Mouse (Mus musculus) gastrocnemius, postnatal 4 days (tissue): Measurements from ENCODE around the gene Fcho2. TPM values are rescaled to one million over a fixed set of nuclear protein-coding genes. Genes with fewer than 3 reads are reported as not detected.
A peak's percentile ranks its signal among the peaks of the same experiment; 100 is the strongest.
"Not testable (repeated sequence)": the region's sequence is repeated elsewhere in the genome, so short reads cannot be mapped to it uniquely, and the experiment has no call there.

ENCODE experiments used
- DNase-seq, 2 experiments: peaks; one replicate each; pipeline ENCODE4 v3.0.0; 2021 to 2022; ENCODE audit warnings: low spot score in 2 of 2, mixed read lengths in 2 of 2
- long read RNA-seq, 2 experiments: library from polyadenylated mRNA; stranded (forward); transcript quantifications; one replicate each; pipeline ENCODE4 v2.0.0; 2021
- total RNA-seq, 2 experiments: library from RNA; stranded (reverse); gene quantifications; 2 replicates each; pipeline ENCODE4 v1.2.3; 2021

Fcho2 gene
- total RNA-seq: 10 to 100 TPM; 39.8 to 51.5 TPM
- long read RNA-seq, experiment 1, partial matches to known transcripts: 0 of 1 reads
- long read RNA-seq, experiment 1, other reads (novel, unspliced or antisense): 1 of 1 reads
- long read RNA-seq, experiment 2, partial matches to known transcripts: 1 of 2 reads
- long read RNA-seq, experiment 2, other reads (novel, unspliced or antisense): 0 of 2 reads

DNA sequence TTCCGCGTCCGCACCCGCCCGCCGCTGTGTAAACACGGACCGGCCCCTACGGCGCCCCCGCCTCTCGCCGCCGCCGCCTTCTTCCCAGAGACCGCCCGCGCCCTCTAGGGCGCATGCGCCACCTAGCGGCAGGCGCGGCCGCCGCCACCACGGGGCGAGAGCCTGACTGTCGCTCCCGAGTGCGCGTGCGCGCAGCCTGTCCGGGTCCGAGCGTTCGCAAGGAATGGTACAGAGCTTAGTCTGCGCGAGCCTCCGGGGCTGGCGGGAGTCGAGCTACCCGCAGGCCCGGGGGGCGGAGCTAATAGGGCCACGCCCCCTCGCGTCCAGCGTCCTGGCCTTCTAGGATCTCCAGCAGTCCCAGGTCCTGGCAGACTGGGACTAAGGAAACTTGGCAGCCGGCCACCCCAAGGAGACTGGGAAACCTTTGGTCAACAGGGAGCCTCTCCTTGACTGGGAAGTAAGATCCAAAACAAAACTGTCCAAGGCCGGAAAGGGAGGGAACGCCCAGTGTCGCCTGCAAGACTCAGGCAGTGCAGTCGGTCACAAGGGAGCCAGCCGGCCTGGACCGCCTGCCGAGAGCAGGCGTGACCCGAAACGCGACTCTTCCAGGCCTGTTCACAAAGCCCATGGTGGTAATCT lies at the start of gene Fcho2:
Fcho2 (minus strand) TSS at position 303 of the 639 bp plus-strand sequence.
- DNase-seq: peak; percentile 97

GRCm38 (mm10) chr13:98855291-98855690 lies 40.0 kb upstream of the Fcho2 start:
- no peak for DNase-seq

DNA sequence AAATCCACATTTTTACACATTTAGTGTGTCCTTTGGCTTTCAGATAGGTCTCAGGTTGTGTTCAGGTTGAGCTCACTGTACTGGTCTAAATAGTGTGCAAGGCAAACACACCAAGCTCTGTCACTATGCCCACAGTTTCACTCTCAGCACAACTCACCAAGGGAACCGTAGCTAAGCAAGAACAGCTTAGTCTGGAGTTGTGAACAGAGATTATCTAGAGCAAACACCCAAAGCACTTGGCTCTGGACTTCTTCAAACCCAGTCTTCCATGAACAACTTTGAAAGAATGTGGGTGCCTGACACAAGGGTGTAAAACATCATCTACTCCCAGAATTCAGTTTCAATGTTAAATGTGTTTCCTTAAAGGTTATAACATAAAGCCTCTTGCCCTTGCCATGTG lies 30.5 kb upstream of the Fcho2 start:
- no peak for DNase-seq

GRCm38 (mm10) chr13:98836423-98837088 lies 21.3 kb upstream of the Fcho2 start:
- DNase-seq: no peak

GRCm38 (mm10) chr13:98835740-98836139 lies 20.5 kb upstream of the Fcho2 start:
- no peak for DNase-seq

DNA sequence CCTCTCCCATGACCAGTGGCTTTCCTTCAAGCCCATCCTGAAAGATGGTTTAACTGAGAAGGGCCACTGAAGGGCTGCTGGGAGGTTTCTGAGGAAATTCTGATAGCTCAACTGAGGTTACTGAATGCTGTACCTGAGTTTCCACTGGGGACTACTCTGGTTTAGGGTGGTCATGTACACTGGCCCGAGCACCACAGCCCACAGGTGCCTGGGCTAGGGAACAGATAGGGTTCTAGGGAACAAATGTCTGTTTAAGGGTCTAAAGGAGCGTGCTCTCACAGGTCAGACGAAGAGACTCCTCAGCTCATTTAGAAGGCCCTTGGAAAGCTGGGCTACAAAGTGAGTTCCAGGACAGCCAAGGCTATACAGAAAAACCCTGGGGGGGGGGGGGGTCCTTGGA lies 19.5 kb upstream of the Fcho2 start:
- no peak for DNase-seq

DNA sequence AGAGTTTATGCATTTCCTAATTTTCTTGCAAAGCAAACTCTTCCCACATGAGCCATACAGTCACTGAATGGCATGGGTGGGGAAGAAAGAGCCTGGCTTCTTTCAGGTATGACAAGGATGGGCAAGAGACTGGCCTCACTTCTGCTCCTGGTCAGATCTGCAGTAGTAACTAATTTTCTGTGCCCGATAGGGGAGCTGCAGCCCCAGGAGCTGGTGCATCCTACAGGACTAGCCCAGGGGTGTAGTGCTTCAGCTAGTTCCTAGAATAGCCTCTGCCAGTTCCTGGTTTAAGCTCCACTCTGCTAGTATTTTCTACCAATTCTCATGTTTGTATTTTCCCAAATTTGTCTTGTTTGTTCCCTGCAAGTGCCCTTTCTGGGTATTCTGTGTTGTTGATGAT lies 18.9 kb upstream of the Fcho2 start:
- DNase-seq: no peak

- no peak for DNase-seq
Measured at GRCm38 (mm10) chr13:98832451-98833450, 17.5 kb upstream of the Fcho2 start.

DNA sequence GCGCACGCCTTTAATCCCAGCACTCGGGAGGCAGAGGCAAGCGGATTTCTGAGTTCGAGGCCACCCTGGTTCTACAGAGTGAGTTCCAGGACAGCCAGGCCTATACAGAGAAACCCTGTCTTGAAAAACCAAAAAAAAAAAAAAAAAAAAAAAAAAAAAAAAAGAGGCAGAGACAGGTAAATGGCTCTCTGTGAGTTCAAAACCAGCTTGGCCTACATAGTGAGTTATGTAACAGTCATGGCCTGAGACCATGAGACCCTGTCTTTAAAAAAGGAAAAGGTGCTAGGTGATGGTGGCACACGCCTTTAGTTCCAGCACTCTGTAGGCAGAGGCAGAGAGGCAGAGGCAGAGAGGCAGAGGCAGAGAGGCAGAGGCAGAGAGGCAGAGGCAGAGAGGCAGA lies 13.8 kb upstream of the Fcho2 start:
- not testable (repeated sequence) for DNase-seq

GRCm38 (mm10) chr13:98825574-98825973 lies 10.3 kb upstream of the Fcho2 start:
- DNase-seq: no peak

- DNase-seq: no peak
Measured at GRCm38 (mm10) chr13:98819094-98819493, 3.8 kb upstream of the Fcho2 start.

DNA sequence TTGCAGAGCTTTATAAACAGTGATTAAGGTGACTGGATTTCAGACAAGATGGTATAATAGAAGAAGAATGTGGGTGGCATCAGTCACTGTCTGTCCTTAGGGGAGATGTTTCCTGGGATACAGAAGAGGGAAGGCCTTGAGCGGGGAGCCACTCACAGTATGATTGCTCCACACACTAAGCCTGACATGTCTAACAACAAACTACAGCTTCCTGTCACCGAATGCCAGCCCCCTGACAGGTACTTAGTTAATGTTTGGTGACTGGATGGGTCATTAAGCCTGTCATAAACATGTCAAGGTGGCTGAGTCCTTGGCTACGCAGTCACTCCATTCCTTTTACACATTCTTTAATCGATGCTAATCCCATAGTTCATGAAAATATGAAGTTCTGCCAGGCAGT lies 3.0 kb upstream of the Fcho2 start:
- no peak for DNase-seq

DNA sequence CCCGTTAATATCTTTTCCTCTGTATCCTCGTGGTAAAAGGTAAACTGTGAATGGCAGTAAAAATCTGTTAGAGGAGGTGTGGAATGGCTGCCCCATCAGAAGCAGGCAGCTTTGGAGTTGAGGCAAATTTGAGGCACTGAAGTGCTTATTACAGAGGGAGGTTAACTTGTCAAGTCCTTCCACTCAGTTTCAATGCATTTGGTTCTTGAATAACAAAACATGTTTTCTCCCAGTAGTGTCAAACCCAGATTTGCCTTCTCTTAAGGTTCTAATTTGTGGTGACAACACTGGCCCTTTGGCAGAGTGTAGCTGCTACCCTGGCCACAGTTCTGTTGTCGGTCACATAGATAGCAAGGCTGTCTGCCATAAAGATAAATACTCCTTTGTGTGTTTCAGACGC lies 2.5 kb upstream of the Fcho2 start:
- no peak for DNase-seq

- DNase-seq: not testable (repeated sequence)
Measured at GRCm38 (mm10) chr13:98816981-98817660, 1.9 kb upstream of the Fcho2 start.

DNA sequence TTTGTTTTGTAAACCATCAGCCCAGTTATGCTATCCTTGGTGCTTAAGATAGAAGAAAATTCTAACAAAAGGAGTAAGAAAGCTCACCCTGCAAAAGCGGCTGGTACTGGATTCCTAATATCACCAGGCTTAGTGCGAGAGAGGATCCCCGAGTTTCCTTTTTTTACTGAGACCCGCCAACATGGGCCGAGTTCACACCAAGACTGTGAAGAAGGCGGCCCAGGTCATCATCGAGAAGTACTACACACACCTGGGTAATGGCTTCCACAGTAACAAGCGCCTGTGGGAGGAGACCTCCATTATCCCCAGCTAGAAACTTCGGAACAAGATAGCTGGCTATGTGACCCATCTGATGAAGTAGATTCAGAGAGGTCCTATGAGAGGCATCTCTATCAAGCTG lies 1.3 kb upstream of the Fcho2 start:
- DNase-seq: no peak

DNA sequence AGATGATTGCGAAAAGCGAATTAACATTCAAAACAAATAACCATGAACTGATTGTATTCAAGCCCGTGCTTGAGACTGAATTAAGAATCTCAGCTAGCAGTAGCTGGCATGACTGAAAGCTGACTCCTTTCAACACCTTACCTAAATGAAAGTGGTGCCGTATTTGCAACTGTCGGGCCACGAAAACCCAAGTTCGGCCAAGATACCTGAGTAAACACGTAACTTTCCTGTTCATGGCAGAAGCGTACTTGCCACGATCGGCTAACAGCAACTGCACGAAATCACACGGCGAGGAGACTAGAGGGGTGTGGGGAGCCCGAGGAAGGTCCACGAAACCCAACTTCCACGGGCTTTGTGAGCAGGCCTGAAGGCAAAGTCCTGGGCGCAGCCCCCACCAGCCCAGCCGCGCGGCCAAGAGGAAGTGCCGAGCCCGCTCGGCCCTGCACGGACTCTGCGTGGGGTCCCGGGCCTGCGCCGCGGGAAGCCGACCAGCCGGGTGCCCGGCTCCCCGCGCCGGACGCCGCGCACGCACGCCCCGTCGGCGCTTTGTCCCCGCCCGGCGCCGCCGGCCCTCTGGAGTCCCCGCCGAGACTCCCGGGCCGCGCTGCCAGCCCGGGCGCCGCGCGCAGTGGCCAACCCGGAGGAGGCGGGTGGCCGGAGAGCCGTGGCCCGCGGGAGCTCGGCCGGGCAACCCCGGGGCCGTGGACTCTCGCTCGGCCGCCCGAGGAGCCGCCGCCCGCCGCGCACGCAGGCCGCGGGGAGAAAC lies 791 bp downstream of the Fcho2 start:
- peak in 1 of 2 experiments; percentile 67 for DNase-seq

- no peak for DNase-seq
Measured at GRCm38 (mm10) chr13:98813596-98814274, 1.5 kb downstream of the Fcho2 start.

DNA sequence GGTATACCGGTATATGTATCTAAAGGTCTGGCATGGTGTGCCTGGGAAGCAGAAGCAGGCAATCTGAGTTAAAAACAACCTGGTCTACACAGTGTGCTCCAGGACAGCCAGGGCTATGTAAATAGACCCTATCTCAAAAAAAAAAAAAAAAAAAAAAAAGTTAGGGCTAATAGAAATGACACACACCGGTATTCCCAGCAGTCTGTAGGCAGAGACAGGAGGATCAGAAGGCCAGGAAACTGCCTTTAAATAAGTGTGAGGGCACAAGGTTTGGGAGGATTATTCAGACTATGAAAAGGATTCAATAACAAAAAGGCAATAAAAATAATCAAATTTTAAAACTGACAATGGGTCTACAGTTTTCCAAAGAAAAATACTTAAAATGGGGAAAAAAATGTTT lies 2.1 kb downstream of the Fcho2 start:
- DNase-seq: no peak

DNA sequence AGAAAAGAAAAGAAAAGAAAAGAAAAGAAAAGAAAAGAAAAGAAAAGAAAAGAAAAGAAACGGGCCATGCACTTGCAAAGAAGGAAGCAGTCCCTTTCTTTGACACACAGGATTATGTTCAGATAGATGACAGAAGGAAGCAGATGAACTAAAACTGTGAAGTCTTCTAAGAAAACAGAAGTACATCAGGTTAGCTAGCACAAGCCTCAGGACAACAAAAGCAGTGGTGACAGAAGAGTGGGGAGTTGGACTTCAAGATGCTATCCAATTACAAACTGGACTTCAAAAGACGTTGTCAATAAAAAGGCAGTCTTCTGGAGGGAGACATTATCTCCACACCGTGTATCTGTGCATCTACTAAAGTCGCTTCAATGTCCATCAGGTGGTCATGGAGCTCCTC lies 3.0 kb downstream of the Fcho2 start:
- no peak for DNase-seq
